Mouse (Mus musculus) liver, postnatal 0 days (tissue): ENCODE results near the gene Nmnat2. TPM values are rescaled to one million over a fixed set of nuclear protein-coding genes. Genes with fewer than 3 reads are reported as not detected.

Source experiments
- ATAC-seq: fragments of 200-750 bp; cut with Nextera tagmentation; 2 replicates; pipeline ENCODE4 v1.8.0; 2017; ENCODE audit warnings: mild to moderate bottlenecking, moderate library complexity
- DNase-seq: peaks from one replicate; pipeline ENCODE4 v3.0.0-alpha.2; 2016
- H3K27ac ChIP-seq: fragments of 300-500 bp; sonication (generic); 2 replicates; pipeline ENCODE4 v1.5.1; 2014; ENCODE audit warnings: antibody characterized with exemption, moderate library complexity, mild to moderate bottlenecking, low read depth
- H3K27me3 ChIP-seq: fragments of 300-500 bp; sonication (generic); 2 replicates; pipeline ENCODE4 v1.6.1; 2014; ENCODE audit warnings: low read length, control low read depth, mixed read lengths; ENCODE audit not compliant: insufficient read depth
- H3K36me3 ChIP-seq: fragments of 300-500 bp; sonication (generic); replicated peaks from 2 replicates; pipeline ENCODE4 v1.6.1; 2014; ENCODE audit warnings: mild to moderate bottlenecking, control low read depth, low read length, moderate library complexity, mixed read lengths; ENCODE audit not compliant: insufficient read depth
- H3K4me1 ChIP-seq: fragments of 300-500 bp; sonication (generic); 2 replicates; pipeline ENCODE4 v1.6.1; 2014; ENCODE audit warnings: antibody characterized with exemption, mild to moderate bottlenecking, control low read depth; ENCODE audit not compliant: insufficient read depth
- H3K4me2 ChIP-seq: fragments of 300-500 bp; sonication (generic); 2 replicates; pipeline ENCODE4 v1.6.1; 2014; ENCODE audit warnings: low read depth, mild to moderate bottlenecking, low read length, moderate library complexity, mixed read lengths
- H3K4me3 ChIP-seq: fragments of 300-500 bp; sonication (generic); 2 replicates; pipeline ENCODE4 v1.5.1; 2014; ENCODE audit warnings: low read depth, low read length
- H3K9ac ChIP-seq: fragments of 300-500 bp; sonication (generic); replicated peaks from 2 replicates; pipeline ENCODE4 v1.6.1; 2014; ENCODE audit warnings: mild to moderate bottlenecking, moderate library complexity
- H3K9me3 ChIP-seq: fragments of 300-500 bp; sonication (generic); 2 replicates; pipeline ENCODE4 v1.6.1; 2016; ENCODE audit warnings: mild to moderate bottlenecking, control low read depth, low read length, mixed read lengths
- CTCF ChIP-seq: sonication (generic); IDR thresholded peaks from 2 replicates; pipeline ENCODE4 v1.5.1; 2016; ENCODE audit warnings: antibody characterized with exemption, low read depth
- EP300 ChIP-seq: IDR thresholded peaks from 2 replicates; pipeline ENCODE4 v1.6.1; 2016; ENCODE audit warnings: antibody characterized with exemption, low read depth, mild to moderate bottlenecking
- WGBS: fragments of 180-500 bp; shearing (Covaris S2); extraction: QIAGEN DNeasy Blood & Tissue Kit; methylation state at CpG from one replicate; pipeline ENCODE4 v1.1.7; 2014; ENCODE audit not compliant: insufficient replicate concordance; 5-methylcytosine and 5-hydroxymethylcytosine counted together
- polyA plus RNA-seq: library from polyadenylated mRNA; unstranded; fragments of >200 nt; fragmentation: Nextera tagmentation; extraction: Ambion mirVana; gene quantifications from 2 replicates; pipeline ENCODE4 v1.2.1, GENCODE M21; 2015

Gene Nmnat2
- polyA plus RNA-seq, 1 experiment from 2014 or later, result 0.09 TPM

GRCm38 (mm10) chr1:153144021-153144420, 189.2 kb downstream of the Nmnat2 start:
- H3K27me3 ChIP-seq, result no peaks in the 10 kb centered on the region
- WGBS, result 78% methylated on average over 11 of the region's 11 CpGs
- H3K36me3 ChIP-seq, result no peaks in the 10 kb centered on the region
- no peak overlapping the region for H3K4me2 ChIP-seq
- H3K9me3 ChIP-seq, result no peaks in the 10 kb centered on the region
- H3K4me1 ChIP-seq, result no peaks in the 10 kb centered on the region
- ATAC-seq (no peak), DNase-seq (no peak)
- H3K4me3 ChIP-seq, result no peak overlapping the region
- no peak overlapping the region for H3K27ac ChIP-seq
- no peak for TF ChIP-seq CTCF
- no peak for TF ChIP-seq EP300
- H3K9ac ChIP-seq, result no peak overlapping the region

DNA sequence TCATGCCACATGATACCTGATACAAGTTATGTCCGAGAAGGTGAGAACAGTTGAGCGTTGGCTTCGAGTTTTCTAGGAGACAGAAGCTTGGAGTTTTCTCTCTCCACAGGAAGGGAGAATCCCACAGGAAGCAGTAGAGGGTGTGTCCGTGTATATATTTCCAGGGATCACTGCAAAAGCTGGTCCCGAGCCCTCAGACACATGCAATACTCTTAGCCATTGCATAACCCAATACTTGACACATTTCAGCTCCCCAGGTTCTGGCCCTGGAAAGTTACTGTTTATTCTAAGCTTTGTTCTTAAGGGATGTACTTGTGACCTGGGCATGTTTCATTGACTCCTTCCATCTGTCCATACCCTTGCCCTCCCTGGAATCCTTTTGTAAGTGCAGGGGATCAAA, 191.0 kb downstream of the Nmnat2 start:
- no peak for TF ChIP-seq EP300
- no peak for TF ChIP-seq CTCF
- Histone ChIP-seq H3K4me2 (no peak overlapping the region), H3K9me3 (no peaks in the 10 kb centered on the region), H3K4me1 (no peaks in the 10 kb centered on the region), H3K9ac (no peak overlapping the region), H3K27ac (no peak overlapping the region), H3K4me3 (no peak overlapping the region), H3K27me3 (no peaks in the 10 kb centered on the region), H3K36me3 (no peaks in the 10 kb centered on the region)
- 64% methylated on average over 5 of the region's 5 CpGs for WGBS
- DNase-seq, result no peak
- ATAC-seq, result no peak

DNA sequence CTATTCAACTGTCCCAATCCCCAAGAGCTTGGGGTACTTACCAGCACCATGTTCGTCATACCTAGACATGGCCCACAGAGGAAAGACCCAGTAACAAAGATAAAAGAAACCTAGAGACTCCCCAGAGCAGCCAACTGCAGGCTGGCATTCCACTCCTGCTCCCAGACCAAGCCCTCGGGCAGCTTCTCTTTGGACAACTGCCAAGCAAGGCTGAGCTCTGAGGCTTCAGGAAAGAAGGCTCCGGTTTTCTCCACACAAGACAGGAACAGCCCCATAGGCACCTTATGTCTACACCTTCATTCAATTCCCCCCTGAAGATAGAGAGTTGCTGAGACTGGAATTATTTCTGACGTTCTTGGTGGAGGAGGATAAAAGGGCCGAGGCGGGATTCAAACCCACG, 197.8 kb downstream of the Nmnat2 start:
- WGBS, result 77% methylated on average over 7 of the region's 7 CpGs
- H3K9me3 ChIP-seq, result no peaks in the 10 kb centered on the region
- no peak for TF ChIP-seq EP300
- TF ChIP-seq CTCF, result no peak
- no peak for DNase-seq
- no peak overlapping the region for H3K4me2 ChIP-seq
- no peaks in the 10 kb centered on the region for H3K4me1 ChIP-seq
- H3K27me3 ChIP-seq, result no peaks in the 10 kb centered on the region
- ATAC-seq, result no peak
- H3K4me3 ChIP-seq, result no peak overlapping the region
- H3K36me3 ChIP-seq, result no peaks in the 10 kb centered on the region
- H3K9ac ChIP-seq, result no peak overlapping the region
- H3K27ac ChIP-seq, result no peak overlapping the region

DNA sequence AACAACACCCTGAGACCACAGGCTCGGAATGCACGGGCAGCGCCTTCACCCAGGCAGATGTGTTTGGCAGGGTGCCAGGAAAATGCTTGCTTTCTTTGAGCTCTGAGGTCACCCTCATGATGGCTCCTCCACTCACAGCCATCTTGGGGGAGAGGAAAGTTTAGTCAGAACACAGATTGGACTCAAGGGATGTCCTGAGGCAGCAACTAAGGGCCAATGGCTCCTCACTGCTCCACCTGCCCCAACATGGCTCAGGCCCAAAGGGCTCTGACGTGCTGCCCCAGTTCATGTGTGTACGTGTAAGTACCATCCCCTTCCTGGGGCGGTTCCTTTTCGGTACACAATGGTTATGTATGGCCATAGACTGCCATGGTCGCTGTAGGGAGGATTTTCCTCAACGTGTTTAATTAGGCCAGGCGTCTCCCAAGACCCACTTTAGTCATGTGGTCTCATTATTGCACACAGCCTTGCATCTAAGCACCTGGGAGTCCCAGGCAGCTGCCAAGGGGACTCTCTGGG, 198.9 kb downstream of the Nmnat2 start:
- TF ChIP-seq EP300 (no peak), CTCF (no peak)
- Histone ChIP-seq H3K4me1 (no peaks in the 10 kb centered on the region), H3K4me2 (no peak overlapping the region), H3K36me3 (no peaks in the 10 kb centered on the region), H3K4me3 (no peak overlapping the region), H3K27me3 (no peaks in the 10 kb centered on the region), H3K9ac (no peak overlapping the region), H3K27ac (no peak overlapping the region), H3K9me3 (no peaks in the 10 kb centered on the region)
- no peak for ATAC-seq
- 69% methylated on average over 10 of the region's 10 CpGs for WGBS
- peak; percentile 25 for DNase-seq

GRCm38 (mm10) chr1:153155364-153155763, 200.6 kb downstream of the Nmnat2 start:
- TF ChIP-seq CTCF (no peak), EP300 (no peak)
- Histone ChIP-seq H3K36me3 (no peaks in the 10 kb centered on the region), H3K27ac (no peak overlapping the region), H3K9ac (no peak overlapping the region), H3K4me3 (no peak overlapping the region), H3K4me1 (no peaks in the 10 kb centered on the region), H3K27me3 (no peaks in the 10 kb centered on the region), H3K9me3 (no peaks in the 10 kb centered on the region), H3K4me2 (no peak overlapping the region)
- 77% methylated on average over 8 of the region's 8 CpGs for whole genome bisulfite sequencing
- DNase-seq (no peak), ATAC-seq (no peak)

DNA sequence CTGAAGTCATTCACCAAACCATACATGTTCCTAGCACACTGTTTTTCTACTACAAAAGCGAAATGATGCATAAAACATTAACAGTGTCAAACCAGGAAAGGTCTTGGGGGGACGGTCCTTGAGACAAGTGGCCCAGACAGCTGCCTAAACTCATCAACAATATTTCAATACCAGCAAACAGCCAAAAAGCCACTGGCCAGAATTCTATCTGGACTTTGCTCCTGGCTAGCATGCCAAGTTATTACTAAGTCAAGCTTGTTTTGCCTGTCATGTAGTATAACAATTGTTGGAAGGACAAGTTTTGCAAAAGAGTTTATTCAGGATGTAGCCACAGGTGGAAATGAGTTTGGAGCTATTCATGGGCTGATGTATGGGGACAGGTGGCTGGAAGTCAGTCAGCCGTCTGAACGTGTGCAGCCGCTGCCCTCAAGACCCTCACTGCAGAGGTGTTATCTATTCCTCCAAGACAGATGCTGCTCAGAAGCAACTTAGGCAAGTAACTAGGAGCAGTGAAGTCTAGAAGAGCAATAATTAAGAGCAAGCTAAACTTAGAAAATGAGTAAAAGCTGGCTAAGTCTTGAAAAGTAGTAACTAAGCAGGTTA, 202.3 kb downstream of the Nmnat2 start:
- Histone ChIP-seq H3K36me3 (no peaks in the 10 kb centered on the region), H3K4me1 (no peaks in the 10 kb centered on the region), H3K9me3 (no peaks in the 10 kb centered on the region), H3K4me3 (no peak overlapping the region), H3K9ac (no peak overlapping the region), H3K27ac (no peak overlapping the region), H3K27me3 (no peaks in the 10 kb centered on the region), H3K4me2 (no peak overlapping the region)
- no peak for TF ChIP-seq CTCF
- TF ChIP-seq EP300, result no peak
- ATAC-seq (no peak), DNase-seq (no peak)
- WGBS, result 68% methylated on average over 5 of the region's 5 CpGs
